8 mouse cellular contexts compared by ENCODE assay signal in the genomic region with DNA sequence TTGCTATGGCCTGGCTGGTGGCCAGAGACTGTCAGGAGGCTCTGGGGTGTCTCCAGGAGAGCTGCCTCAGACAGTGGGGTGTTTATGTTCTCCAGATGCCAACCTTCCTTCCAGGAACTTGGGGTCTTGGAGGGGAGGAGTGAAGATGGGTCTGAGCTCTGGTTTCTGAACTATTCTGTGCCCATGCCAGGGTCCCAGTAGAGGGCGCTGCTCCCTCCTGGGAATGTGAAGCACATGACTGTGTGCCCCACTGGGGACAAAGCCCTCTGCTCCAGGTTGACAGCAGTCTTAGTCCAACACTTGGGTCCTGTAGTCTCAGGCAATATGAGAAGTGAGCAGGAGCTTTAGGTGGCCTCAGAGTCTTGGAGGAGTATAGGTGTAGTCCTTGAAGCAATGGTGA. TPM values are rescaled to one million over a fixed set of nuclear protein-coding genes. Genes with fewer than 3 reads are reported as not detected.
DNase-seq lines count a peak whose midpoint lies in the region; ATAC-seq lines count a peak whose summit lies in the region.

No protein-coding gene starts in this region.

- peak; percentile 72 for DNase-seq in forebrain, embryonic 11.5 days (ENCODE audit: low spot score)
- no peak for DNase-seq in forebrain, embryonic 10.5 days (ENCODE audit: extremely low spot score, low spot score)
- peak; percentile 42 for DNase-seq in right cerebral cortex, postnatal 4 days
- no peak for DNase-seq in right cerebral cortex, postnatal 36 days (ENCODE audit: low spot score in 2 of 2)
- peak; percentile 72 for DNase-seq in kidney, postnatal 10 days
- no peak for DNase-seq in adipocyte (ENCODE audit: low spot score)
- no peak for DNase-seq in spleen, postnatal 36 days (ENCODE audit: low spot score in 2 of 2)

- H3K36me3 ChIP-seq in forebrain, embryonic 11.5 days (ENCODE audit: control insufficient read depth, insufficient read depth, low read length) = no peaks in the 10 kb centered on the region
- no peaks in the 10 kb centered on the region for H3K36me3 ChIP-seq in forebrain, embryonic 10.5 days (replicated peaks)
- no peaks in the 10 kb centered on the region for H3K36me3 ChIP-seq in intestine, embryonic 15.5 days

- no peaks in the 10 kb centered on the region for H3K4me1 ChIP-seq in forebrain, embryonic 11.5 days (replicated peaks; ENCODE audit: control insufficient read depth, insufficient read depth, low read length)
- H3K4me1 ChIP-seq in forebrain, embryonic 10.5 days = peaks cover 12% of the 10 kb centered on the region
- 0 out of 2 replicates have a peak, but pooled peaks cover 3% of the 10 kb centered on the region for H3K4me1 ChIP-seq in intestine, embryonic 15.5 days (replicated peaks)

- H3K9ac ChIP-seq in forebrain, embryonic 11.5 days (ENCODE audit: low read length) = no peak overlapping the region
- no peak overlapping the region for H3K9ac ChIP-seq in intestine, embryonic 15.5 days

- no peak for ATAC-seq in forebrain, embryonic 11.5 days (replicated peaks; ENCODE audit: low FRiP score)
- ATAC-seq in intestine, embryonic 15.5 days = no peak

- no peaks in the 10 kb centered on the region for H3K9me3 ChIP-seq in forebrain, embryonic 11.5 days (ENCODE audit: control insufficient read depth, low read length)
- H3K9me3 ChIP-seq in forebrain, embryonic 10.5 days = no peaks in the 10 kb centered on the region
- H3K9me3 ChIP-seq in intestine, embryonic 15.5 days = no peaks in the 10 kb centered on the region

- no peaks in the 10 kb centered on the region for H3K27me3 ChIP-seq in forebrain, embryonic 11.5 days (ENCODE audit: control insufficient read depth, insufficient read depth, low read length)
- H3K27me3 ChIP-seq in forebrain, embryonic 10.5 days (ENCODE audit: poor library complexity, severe bottlenecking) = no peaks in the 10 kb centered on the region; the same call in 1 of the 2 replicates
- no peaks in the 10 kb centered on the region; the same call in 1 of the 2 replicates for H3K27me3 ChIP-seq in intestine, embryonic 15.5 days (replicated peaks)

- H3K4me3 ChIP-seq in forebrain, embryonic 11.5 days (ENCODE audit: low read depth, low read length) = no peak overlapping the region
- no peak overlapping the region for H3K4me3 ChIP-seq in forebrain, embryonic 10.5 days
- H3K4me3 ChIP-seq in intestine, embryonic 15.5 days (replicated peaks) = no peak overlapping the region

- WGBS in forebrain, embryonic 11.5 days = 17% methylated on average over 1 of the region's 1 CpGs
- 15% methylated on average over 1 of the region's 1 CpGs for WGBS in forebrain, embryonic 10.5 days
- WGBS in intestine, embryonic 15.5 days = 17% methylated on average over 1 of the region's 1 CpGs

- no peak overlapping the region for H3K4me2 ChIP-seq in forebrain, embryonic 11.5 days (ENCODE audit: low read depth, low read length, severe bottlenecking)
- no peak overlapping the region for H3K4me2 ChIP-seq in intestine, embryonic 15.5 days (replicated peaks)

- H3K27ac ChIP-seq in forebrain, embryonic 11.5 days (ENCODE audit: low read depth, low read length) = no peak overlapping the region
- no peak overlapping the region for H3K27ac ChIP-seq in forebrain, embryonic 10.5 days
- no peak overlapping the region for H3K27ac ChIP-seq in intestine, embryonic 15.5 days

RNA-seq across cellular contexts. Expression of gene Slc2a6, which starts 11.5 kb away (rescaled TPM):
- polyA plus RNA-seq in forebrain, embryonic 11.5 days (2014; fragmentation: Nextera tagmentation; extraction: Ambion mirVana) = 1.3 and 2.2 TPM in 2 replicates
- 1.6 and 2.1 TPM in 2 replicates for polyA plus RNA-seq in forebrain, embryonic 10.5 days (2016; fragmentation: Nextera tagmentation; extraction: Ambion mirVana)
- 0.97 and 1.3 TPM in 2 replicates for polyA plus RNA-seq in intestine, embryonic 15.5 days (2015; fragmentation: Nextera tagmentation; extraction: Ambion mirVana)

RNA-seq across cellular contexts. Expression of gene Cacfd1, which starts 29.6 kb away (rescaled TPM):
- polyA plus RNA-seq in forebrain, embryonic 11.5 days (2014; fragmentation: Nextera tagmentation; extraction: Ambion mirVana) = 103 and 109 TPM in 2 replicates
- polyA plus RNA-seq in forebrain, embryonic 10.5 days (2016; fragmentation: Nextera tagmentation; extraction: Ambion mirVana) = 101 and 103 TPM in 2 replicates
- polyA plus RNA-seq in intestine, embryonic 15.5 days (2015; fragmentation: Nextera tagmentation; extraction: Ambion mirVana) = 49.0 and 60.5 TPM in 2 replicates

RNA-seq across cellular contexts. Expression of gene Mymk, which starts 32.7 kb away (rescaled TPM):
- polyA plus RNA-seq in forebrain, embryonic 11.5 days (2014; fragmentation: Nextera tagmentation; extraction: Ambion mirVana) = not detected in 2 replicates
- polyA plus RNA-seq in forebrain, embryonic 10.5 days (2016; fragmentation: Nextera tagmentation; extraction: Ambion mirVana) = not detected in 2 replicates
- 0.15 and 0.24 TPM in 2 replicates for polyA plus RNA-seq in intestine, embryonic 15.5 days (2015; fragmentation: Nextera tagmentation; extraction: Ambion mirVana)

RNA-seq across cellular contexts. Expression of gene Adamtsl2, which starts 39.9 kb away (rescaled TPM):
- 4.0 and 4.4 TPM in 2 replicates for polyA plus RNA-seq in forebrain, embryonic 11.5 days (2014; fragmentation: Nextera tagmentation; extraction: Ambion mirVana)
- 3.8 and 5.3 TPM in 2 replicates for polyA plus RNA-seq in forebrain, embryonic 10.5 days (2016; fragmentation: Nextera tagmentation; extraction: Ambion mirVana)
- 2.0 and 2.2 TPM in 2 replicates for polyA plus RNA-seq in intestine, embryonic 15.5 days (2015; fragmentation: Nextera tagmentation; extraction: Ambion mirVana)

Comparison
In these comparisons a context has a peak if more than half of its experiments do, and no peak if none do; other contexts are left out.
1. DNase-seq: peak in forebrain, embryonic 11.5 days (single experiment), right cerebral cortex, postnatal 4 days (single experiment) and kidney, postnatal 10 days (single experiment); none in forebrain, embryonic 10.5 days (single experiment), right cerebral cortex, postnatal 36 days (0 of 2), adipocyte (single experiment) and spleen, postnatal 36 days (0 of 2).